Mouse (Mus musculus): ENCODE measurements around the gene Cldn5. TPM values are rescaled to one million over a fixed set of nuclear protein-coding genes. Genes with fewer than 3 reads are reported as not detected.

Gene Cldn5
- polyA plus RNA-seq, 1 experiment, result 0.35 TPM

DNA sequence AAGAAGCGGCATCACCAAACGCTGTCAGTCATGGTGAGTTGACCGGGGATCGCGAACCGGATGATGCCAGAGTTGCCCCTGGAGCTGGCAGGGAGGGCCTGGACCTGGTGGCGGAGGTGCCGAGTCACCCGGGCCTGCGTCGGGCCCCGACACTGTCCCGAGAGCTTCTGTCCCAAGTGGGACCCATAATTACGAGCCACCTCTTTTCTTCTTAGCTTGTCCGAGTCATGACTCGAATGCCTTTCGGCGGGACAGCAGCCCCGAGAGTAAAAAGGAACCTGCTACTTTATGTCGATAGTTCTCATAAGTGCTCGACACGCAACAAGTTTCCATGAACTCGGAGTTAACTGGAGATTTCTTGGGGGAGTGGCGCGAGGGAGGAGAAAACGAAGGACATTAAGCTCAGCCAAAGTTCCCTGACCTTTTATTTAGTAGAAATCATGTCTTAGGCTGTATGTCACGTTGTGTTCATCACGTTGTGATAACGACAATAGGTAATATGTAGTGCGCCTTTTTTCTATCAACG is 35.8 kb downstream of the Cldn5 start:
- Histone ChIP-seq H3K36me3 (ENCODE audit: control insufficient read depth, insufficient read depth) (peaks cover 19% of the 10 kb centered on the region), H3K4me2 (ENCODE audit: low read depth) (peak overlapping the region; percentile 92), H3K27me3 (ENCODE audit: control insufficient read depth, insufficient read depth, insufficient read length) (no peaks in the 10 kb centered on the region), H3K4me3 (peak overlapping the region; percentile 93), H3K79me2 (ENCODE audit: control insufficient read depth, insufficient read depth) (peaks cover 35% of the 10 kb centered on the region), H3ac (ENCODE audit: control insufficient read depth, insufficient read length) (peak overlapping the region; percentile 75)
- no peak for TF ChIP-seq CEBPB (IDR thresholded peaks at IDR 0.05; ENCODE audit: insufficient read depth, poor library complexity, severe bottlenecking)
- no peak for TF ChIP-seq MYOD1 (IDR thresholded peaks at IDR 0.05; ENCODE audit: control insufficient read depth in 1 of 3, insufficient read length in 2 of 3, low read depth in 2 of 3)
- no peak for TF ChIP-seq MAX (IDR thresholded peaks at IDR 0.05; ENCODE audit: low read depth)
- no peak for TF ChIP-seq E2F4 (IDR thresholded peaks at IDR 0.05; ENCODE audit: insufficient read depth)
- TF ChIP-seq POLR2A (IDR thresholded peaks at IDR 0.05; ENCODE audit: insufficient read length, low read depth), result no peak
- no peak for TF ChIP-seq SRF (IDR thresholded peaks at IDR 0.05; ENCODE audit: control insufficient read depth, insufficient read length, low read depth)
- no peak for TF ChIP-seq USF1 (IDR thresholded peaks at IDR 0.05; ENCODE audit: low read depth)
- TF ChIP-seq REST (IDR thresholded peaks at IDR 0.05; ENCODE audit: insufficient read depth, insufficient read length), result no peak
- no peak for TF ChIP-seq TCF3 (IDR thresholded peaks at IDR 0.05; ENCODE audit: insufficient read length, low read depth)
- no peak for TF ChIP-seq TCF12 (IDR thresholded peaks at IDR 0.05; ENCODE audit: insufficient read depth, poor library complexity, severe bottlenecking)
- no peak for TF ChIP-seq POLR2AphosphoS2 (IDR thresholded peaks at IDR 0.05; ENCODE audit: insufficient read length, low read depth)
- TF ChIP-seq MYOG (IDR thresholded peaks at IDR 0.05; ENCODE audit: control insufficient read depth in 1 of 3, insufficient read depth in 1 of 3, insufficient read length in 2 of 3, low read depth in 2 of 3), result no peak

DNA sequence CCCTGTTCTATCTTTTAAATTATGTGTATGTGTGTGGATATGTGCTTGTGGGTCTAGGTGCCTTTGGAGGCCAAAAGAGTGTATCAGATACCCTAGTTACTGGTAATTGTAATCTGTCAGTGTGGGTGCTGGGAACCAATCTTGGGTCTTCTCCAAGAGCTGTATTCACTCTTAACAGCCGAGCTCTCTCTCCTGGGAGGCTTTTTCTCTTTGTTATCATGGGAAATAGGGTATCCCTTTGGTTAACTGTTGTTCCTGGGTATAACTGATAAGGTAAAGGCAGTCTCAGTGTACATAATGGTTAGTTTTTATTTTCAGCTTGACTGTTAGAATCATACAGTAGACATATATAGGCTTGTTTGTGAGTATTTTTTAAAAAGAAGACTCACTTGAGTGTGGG is 45.7 kb downstream of the Cldn5 start:
- H3K36me3 ChIP-seq (ENCODE audit: control insufficient read depth, insufficient read depth), result peaks cover 73% of the 10 kb centered on the region
- H3K79me2 ChIP-seq (ENCODE audit: control insufficient read depth, insufficient read depth), result peaks cover 4% of the 10 kb centered on the region
- no peak overlapping the region for H3K4me3 ChIP-seq
- H3K4me2 ChIP-seq (ENCODE audit: low read depth), result no peak overlapping the region
- no peaks in the 10 kb centered on the region for H3K27me3 ChIP-seq (ENCODE audit: control insufficient read depth, insufficient read depth, insufficient read length)
- TF ChIP-seq MYOG (IDR thresholded peaks at IDR 0.05; ENCODE audit: control insufficient read depth in 1 of 3, insufficient read depth in 1 of 3, insufficient read length in 2 of 3, low read depth in 2 of 3) (no peak), USF1 (IDR thresholded peaks at IDR 0.05; ENCODE audit: low read depth) (no peak), SRF (IDR thresholded peaks at IDR 0.05; ENCODE audit: control insufficient read depth, insufficient read length, low read depth) (no peak), MAX (IDR thresholded peaks at IDR 0.05; ENCODE audit: low read depth) (no peak)
- H3ac ChIP-seq (ENCODE audit: control insufficient read depth, insufficient read length), result no peak overlapping the region

- Histone ChIP-seq H3K4me2 (ENCODE audit: low read depth) (no peak overlapping the region), H3K79me2 (ENCODE audit: control insufficient read depth, insufficient read depth) (no peaks in the 10 kb centered on the region), H3K4me3 (no peak overlapping the region), H3K36me3 (ENCODE audit: control insufficient read depth, insufficient read depth) (peaks cover 72% of the 10 kb centered on the region), H3ac (ENCODE audit: control insufficient read depth, insufficient read length) (no peak overlapping the region), H3K27me3 (ENCODE audit: control insufficient read depth, insufficient read depth, insufficient read length) (no peaks in the 10 kb centered on the region)
- TF ChIP-seq MYOD1 (IDR thresholded peaks at IDR 0.05; ENCODE audit: control insufficient read depth in 1 of 3, insufficient read length in 2 of 3, low read depth in 2 of 3) (no peak), TCF12 (IDR thresholded peaks at IDR 0.05; ENCODE audit: insufficient read depth, poor library complexity, severe bottlenecking) (no peak), POLR2AphosphoS2 (IDR thresholded peaks at IDR 0.05; ENCODE audit: insufficient read length, low read depth) (no peak), TCF3 (IDR thresholded peaks at IDR 0.05; ENCODE audit: insufficient read length, low read depth) (no peak), MAX (IDR thresholded peaks at IDR 0.05; ENCODE audit: low read depth) (no peak), MYOG (IDR thresholded peaks at IDR 0.05; ENCODE audit: control insufficient read depth in 1 of 3, insufficient read depth in 1 of 3, insufficient read length in 2 of 3, low read depth in 2 of 3) (no peak), SRF (IDR thresholded peaks at IDR 0.05; ENCODE audit: control insufficient read depth, insufficient read length, low read depth) (no peak), E2F4 (IDR thresholded peaks at IDR 0.05; ENCODE audit: insufficient read depth) (no peak), CEBPB (IDR thresholded peaks at IDR 0.05; ENCODE audit: insufficient read depth, poor library complexity, severe bottlenecking) (no peak)
Observed at GRCm38 (mm10) chr16:18822925-18823324, 46.3 kb downstream of the Cldn5 start.

Other genes with a start within 250 kb of the Cldn5 start
- 16.9 TPM for gene Tbx1, start 186.2 kb upstream of the Cldn5 start, polyA plus RNA-seq (2012; fragmentation: generic; extraction: Trizol)
- gene Gp1bb, start 154.4 kb upstream of the Cldn5 start, polyA plus RNA-seq (2012; fragmentation: generic; extraction: Trizol), result 9.4 TPM
- gene Gm49601, start 150.4 kb upstream of the Cldn5 start, polyA plus RNA-seq (2012; fragmentation: generic; extraction: Trizol), result 11.4 TPM
- gene Sept5, start 146.9 kb upstream of the Cldn5 start, polyA plus RNA-seq (2012; fragmentation: generic; extraction: Trizol), result 112 TPM
- 32.0 TPM for gene Ufd1, start 34.9 kb downstream of the Cldn5 start, polyA plus RNA-seq (2012; fragmentation: generic; extraction: Trizol)
- gene Cdc45, start 35.1 kb downstream of the Cldn5 start, polyA plus RNA-seq (2012; fragmentation: generic; extraction: Trizol), result 13.6 TPM
- gene 2510002D24Rik, start 59.7 kb downstream of the Cldn5 start, polyA plus RNA-seq (2012; fragmentation: generic; extraction: Trizol), result 1.2 TPM
- 0.49 TPM for gene Gm28539, start 59.7 kb downstream of the Cldn5 start, polyA plus RNA-seq (2012; fragmentation: generic; extraction: Trizol)
- 42.8 TPM for gene Mrpl40, start 100.0 kb downstream of the Cldn5 start, polyA plus RNA-seq (2012; fragmentation: generic; extraction: Trizol)
- 33.5 TPM for gene Hira, start 100.2 kb downstream of the Cldn5 start, polyA plus RNA-seq (2012; fragmentation: generic; extraction: Trizol)